Mouse (Mus musculus) yolk sac, embryonic 10.5 days (tissue): ENCODE measurements around the gene Igfbp7.
A peak's percentile ranks its signal among the peaks of the same experiment; 100 is the strongest.

ENCODE experiments used
- DNase-seq: peaks from one replicate; pipeline ENCODE4 v3.0.0-alpha.2; 2017; ENCODE audit warnings: low spot score

Igfbp7 gene

DNA sequence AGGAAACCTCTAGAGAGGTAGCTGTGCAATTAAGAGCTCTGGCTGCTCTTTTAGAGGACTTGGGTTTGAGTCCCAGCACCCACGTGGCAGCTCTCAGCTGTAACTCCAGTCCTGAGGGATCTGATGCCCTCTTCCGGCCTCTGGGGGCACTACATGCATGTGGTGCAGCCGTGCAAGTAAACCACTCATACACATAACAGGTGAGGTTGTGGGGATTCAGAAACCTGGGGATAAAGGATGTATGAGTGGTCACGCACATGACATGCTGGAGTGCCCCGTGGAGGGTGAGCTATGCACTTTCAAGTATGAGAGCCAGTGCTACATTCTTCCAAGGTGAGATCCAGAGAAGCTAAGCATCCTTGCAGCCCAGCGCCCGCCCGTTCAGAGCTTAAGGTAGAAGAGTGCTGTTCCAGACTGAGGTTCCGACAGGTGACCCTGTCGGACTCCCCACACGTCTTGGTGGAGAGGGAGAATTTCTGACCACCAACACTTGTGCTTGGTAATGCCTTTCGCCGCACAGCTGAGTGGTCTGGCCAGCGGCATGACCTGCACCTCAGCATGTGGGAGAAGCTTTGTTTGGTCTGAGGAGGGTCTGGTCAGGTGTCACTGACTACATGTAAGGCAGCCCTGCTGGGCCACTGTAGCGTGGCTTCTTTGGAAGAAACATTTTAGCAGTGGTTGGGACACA is 57.7 kb downstream of the Igfbp7 start:
- no peak for DNase-seq

DNA sequence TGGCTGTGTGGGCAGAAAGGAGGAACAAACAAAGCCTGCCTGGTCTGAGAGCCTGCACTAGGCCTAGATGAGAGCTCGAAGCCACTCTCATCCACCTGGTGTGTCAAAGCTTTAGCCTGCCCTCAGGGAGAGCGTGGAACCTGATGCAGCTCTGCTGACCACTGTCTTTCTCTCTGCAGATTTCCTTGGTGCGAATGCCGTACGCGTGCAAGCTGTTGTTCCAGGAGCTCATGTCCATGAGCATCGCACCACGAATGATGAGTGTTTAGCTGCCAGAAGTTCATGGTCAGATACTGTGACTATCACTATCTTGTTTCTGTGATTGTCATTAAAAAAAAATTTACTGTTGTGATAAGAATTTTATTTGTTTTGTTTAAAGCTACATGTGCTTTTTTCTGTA is 58.9 kb downstream of the Igfbp7 start:
- no peak for DNase-seq

DNA sequence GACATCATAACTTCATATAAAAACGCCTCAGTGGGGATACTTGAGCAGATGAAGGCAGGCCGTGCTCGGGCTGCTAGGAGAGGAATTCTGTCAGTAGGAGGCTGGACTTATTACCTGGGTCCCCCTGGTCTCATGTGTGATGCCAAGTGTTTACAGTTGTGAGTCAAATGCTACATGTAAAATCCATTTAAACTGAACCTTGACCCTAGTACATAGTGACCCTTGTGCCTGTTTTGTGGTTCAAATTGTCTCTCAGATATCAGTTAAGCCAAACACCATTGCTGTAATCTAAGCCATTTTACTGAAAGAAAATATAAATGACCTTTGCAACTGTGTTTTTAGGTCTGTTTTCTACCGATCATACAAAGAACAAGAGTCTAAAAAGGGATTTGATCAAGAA is 67.8 kb downstream of the Igfbp7 start:
- DNase-seq: no peak

DNA sequence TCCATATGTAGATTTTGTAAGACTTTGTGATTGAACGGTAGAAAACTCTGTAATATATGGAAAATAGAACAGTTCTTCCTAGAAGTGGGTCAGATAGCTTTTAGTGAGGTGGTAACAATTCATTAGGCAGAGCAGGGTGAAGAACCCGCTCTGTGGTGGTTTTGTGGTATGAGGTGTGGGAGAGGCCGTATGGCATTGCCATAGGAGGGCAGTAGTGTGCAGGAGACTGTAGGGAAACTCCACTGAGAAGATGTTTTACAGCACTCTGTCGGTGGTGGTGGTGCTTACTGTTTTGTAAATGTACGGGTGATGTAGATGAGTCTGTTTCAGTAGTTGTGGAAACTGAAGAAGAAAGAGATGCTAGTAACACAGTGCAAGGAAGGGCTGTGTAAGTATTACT is 77.7 kb downstream of the Igfbp7 start:
- DNase-seq: no peak

DNA sequence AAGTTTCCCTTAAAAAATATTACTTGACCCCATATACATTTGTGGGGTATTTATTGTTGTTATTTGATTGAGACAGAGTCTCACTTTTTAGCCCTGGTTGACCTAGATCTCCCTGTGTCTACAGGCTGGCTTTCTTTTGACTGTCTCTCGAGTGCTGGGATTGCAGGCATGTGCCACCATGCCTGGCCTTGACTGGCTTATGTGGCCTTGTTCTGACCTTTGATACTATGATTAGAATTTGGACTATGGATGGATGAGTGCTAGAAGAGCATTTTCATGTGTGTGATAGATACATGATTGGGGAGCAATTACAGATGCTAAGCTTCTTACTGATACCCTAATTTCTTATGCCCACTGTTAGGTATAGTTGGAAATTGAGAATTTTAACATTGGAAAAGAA is 82.9 kb downstream of the Igfbp7 start:
- DNase-seq: no peak

DNA sequence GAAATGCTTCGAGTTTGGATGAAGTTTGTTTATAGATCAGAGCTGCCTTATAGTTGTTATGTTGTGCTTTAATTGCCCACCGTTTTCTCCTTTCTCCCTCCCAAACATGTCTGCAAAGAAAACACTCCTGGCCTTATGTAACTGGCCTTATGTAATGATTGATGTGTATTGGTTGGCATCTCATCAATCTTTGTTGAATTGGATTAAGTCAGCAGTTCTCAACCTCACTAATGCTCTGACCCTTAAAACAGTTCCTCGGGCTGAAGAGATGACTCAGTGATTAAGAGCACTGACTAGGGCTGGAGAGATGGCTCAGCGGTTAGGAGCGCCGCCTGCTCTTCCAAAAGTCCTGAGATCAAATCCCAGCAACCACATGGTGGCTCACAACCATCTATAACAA is 92.9 kb downstream of the Igfbp7 start:
- no peak for DNase-seq

DNA sequence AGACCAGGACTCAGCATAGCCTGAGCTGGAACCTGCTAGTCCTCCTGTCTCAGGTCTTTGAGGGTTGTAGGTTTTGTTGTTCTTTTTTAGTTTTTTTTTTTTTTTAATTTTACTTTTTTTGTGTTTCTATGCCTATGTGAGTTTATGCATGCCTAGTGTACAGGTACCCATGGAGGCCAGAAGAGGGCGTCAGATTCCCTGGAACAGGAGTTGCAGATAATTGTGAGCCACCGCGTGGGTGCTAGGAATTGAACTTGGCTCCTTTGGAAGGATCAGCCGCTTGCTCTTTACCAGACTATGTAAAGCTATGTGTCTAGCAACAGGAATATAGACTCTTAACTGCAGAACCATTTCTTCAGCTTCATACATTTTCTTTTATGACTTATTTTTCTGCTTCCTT is 93.6 kb downstream of the Igfbp7 start:
- no peak for DNase-seq

DNA sequence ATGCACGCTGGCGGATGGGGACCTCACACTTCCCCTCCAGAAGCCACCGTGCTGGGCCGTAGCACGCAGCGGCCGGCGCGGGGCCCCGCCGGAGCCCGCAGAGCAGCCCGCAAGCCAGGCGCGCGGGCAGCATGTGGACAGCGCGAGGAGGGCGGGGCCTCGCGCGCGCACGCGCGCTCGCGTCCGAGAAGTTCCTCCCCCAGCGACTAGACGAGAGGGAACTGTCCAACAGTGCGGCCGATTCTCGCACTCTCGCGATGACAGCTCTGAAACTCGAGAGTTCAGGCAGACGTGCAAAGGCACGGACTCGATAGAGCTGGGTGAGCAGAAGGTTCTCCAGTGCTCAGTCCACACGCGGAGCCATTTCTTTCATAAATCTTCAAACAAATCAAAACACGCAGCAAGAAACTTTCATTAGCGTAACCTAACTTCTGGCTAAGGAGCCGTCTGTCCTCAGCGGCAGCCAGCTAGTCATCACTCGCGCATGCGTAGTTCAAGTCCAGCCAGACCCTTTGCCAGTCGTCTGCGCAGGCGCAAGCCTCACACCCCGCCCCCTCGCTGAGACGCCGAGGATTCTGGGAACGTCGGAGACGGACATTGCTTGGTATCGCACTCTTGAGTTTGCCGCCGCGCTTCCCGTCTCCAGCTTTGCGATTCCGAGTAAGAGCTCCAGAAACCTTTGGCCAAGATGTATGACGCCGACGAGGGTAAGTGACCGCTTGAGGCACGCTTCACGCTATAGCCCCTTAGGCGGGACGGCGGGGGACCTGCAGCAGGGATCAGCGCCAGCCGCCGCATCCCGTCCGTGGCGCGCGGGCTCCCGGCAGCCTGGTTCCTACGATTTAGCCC is 97.7 kb downstream of the Igfbp7 start, which contains the start of the genes Noa1 and Polr2b:
Noa1 (minus strand) TSS at position 161 of the 849 bp plus-strand sequence.
Polr2b (plus strand) TSS at position 224 of the 849 bp plus-strand sequence.
- peak; percentile 98 for DNase-seq

DNA sequence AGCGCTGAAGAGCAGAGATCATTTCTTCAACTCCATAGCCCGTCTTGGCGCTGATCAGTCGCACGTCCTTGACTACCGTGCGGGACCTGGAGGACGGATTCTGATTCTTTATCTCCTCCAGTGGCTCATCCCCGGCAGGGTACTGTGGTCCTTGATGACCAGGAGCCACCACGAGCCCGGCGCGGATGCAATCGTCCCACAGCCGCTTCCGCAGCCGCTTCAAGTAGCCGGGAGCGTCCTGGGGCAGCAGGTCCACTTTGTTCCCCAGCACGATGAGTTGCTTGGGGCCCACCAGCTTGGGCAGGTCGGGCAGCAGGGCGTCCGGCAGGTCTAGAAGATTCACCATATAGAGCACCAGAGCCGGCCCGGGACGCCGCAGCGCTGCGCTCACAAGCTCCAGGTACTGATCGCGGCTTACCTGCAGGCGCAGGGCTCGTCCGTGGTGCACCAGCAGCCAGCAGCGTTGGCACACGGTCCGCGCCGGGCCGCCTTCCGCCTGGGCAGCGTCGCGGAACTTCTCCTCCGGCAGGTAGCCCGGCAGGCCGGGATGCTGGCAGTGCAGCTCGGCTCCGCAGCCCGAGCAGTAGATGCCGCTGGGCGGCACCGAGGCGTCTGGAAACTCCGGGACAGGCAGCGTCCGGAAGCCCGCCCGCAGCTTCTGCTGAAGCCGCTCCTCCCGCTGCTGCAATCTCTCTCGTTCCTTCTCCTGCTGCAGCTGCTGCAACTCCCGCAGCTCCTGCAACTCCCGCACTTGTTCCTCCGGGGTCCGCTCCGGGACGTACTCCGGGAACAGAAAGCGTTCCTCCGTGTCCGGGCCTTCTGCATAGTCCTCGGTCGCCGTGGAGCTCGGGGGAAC is 98.6 kb downstream of the Igfbp7 start:
- DNase-seq: peak; percentile 20

DNA sequence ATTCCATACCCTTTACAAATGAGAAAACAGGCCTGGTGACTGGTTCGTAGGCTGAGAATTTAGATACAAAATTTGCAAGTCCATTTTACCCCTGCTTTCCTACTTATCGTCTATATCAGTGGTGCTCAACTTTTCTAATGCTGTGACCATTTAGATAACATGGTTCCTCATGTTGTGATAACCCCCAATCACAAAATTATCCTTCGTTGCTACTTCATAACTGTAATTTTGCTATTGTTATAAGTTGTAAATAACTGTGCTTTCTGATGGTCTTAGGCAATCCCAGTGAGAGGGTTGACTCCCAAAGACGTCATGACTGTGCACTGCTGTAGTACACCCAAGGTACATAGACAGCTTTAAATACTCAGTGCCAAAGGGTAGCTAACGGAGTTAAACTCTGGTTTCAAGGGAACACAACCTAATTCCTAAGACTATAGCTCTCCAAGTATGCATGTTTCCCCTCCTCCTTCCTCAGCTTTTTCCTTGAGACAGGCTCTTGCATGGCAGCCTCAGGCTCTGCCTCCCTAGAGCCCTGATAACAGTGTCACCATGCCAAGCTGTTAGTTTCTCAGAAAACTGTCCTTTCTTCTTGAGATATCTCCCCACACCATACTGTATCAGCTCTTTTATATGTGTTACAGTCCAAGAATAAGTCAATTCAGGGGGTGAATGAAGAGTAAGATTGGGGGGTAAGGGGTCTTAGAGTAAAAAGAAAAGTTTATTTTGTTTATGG is 99.9 kb downstream of the Igfbp7 start:
- no peak for DNase-seq

DNA sequence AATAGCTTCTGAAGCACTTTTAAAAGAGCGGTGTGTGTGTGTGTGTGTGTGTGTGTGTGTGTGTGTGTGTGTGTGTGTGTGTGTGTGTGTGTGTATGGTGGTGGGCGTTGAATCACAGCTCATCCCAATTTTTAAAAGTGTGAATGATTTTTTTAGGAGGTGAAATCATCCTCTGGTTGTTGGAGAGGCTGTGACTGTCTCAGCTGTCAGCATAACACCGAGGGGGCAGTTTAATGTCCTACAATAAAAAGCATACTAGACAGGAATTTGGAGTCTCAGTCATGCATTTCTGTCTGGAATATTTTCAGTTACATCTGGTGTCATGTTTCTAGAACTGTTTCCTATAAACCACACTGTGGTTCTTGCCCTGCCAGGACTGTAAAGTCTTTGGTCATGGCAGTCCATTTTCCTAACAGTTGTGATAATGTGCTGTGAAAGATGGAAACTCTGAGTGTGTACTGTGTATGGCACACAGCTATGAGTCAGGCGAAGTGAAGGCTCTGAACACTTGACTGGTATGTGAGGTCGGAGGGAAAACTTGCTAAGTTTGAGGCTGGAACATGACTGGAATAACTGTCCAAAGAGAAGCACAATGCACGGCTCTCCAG is 106.4 kb downstream of the Igfbp7 start:
- no peak for DNase-seq

DNA sequence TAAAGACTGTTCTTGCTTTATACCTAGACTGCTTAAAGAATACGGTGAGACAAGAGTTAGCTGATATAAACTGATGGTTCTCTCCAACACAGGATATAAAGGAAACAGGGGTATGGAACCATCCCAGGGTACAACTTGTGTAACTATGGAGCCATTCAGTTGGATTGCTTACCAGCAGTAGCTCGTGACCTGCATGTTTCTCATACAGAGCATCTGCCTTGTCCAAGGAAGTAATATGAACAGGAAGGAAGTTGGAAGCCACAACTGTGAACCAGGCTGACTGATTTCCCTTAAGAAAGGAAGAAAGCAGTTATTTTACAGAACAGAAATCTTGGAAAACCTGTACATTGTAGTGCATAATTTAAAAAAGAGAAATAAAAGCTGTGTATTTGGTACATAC is 108.4 kb downstream of the Igfbp7 start:
- no peak for DNase-seq
